Mouse (Mus musculus): ENCODE results near the gene Entpd1. TPM values are rescaled to one million over a fixed set of nuclear protein-coding genes. Genes with fewer than 3 reads are reported as not detected.

Gene Entpd1
- total RNA-seq, 2 experiments from 2014 or later, result 18.9 to 22.6 TPM

GRCm38 (mm10) chr19:40754311-40754710, 142.1 kb downstream of the Entpd1 start:
- no peak for DNase-seq (ENCODE audit: low spot score in 2 of 2)
- intact Hi-C loops (cut with DNase I), result loop anchor here (5.0 kb wide), 1 partner anchor 263 kb away; no protein-coding TSS in a partner anchor

- intact Hi-C loops (cut with DNase I), result no loop called here
Measured at GRCm38 (mm10) chr19:40760071-40760470, 147.9 kb downstream of the Entpd1 start.

GRCm38 (mm10) chr19:40762023-40762759, 150.0 kb downstream of the Entpd1 start:
- intact Hi-C loops (cut with DNase I), result no loop called here
- DNase-seq (ENCODE audit: low spot score in 2 of 2), result peak; percentile 54 to 79

More at GRCm38 (mm10) chr19:40760071-40760470, 147.9 kb downstream of the Entpd1 start:
- DNase-seq (ENCODE audit: low spot score in 2 of 2), result no peak

- intact Hi-C loops (cut with DNase I), result no loop called here
- no peak for DNase-seq (ENCODE audit: low spot score in 2 of 2)
Measured at GRCm38 (mm10) chr19:40767189-40767588, 155.0 kb downstream of the Entpd1 start.

GRCm38 (mm10) chr19:40769341-40769770, 157.2 kb downstream of the Entpd1 start:
- intact Hi-C loops (cut with DNase I), result no loop called here
- no peak for DNase-seq (ENCODE audit: low spot score in 2 of 2)

GRCm38 (mm10) chr19:40788004-40788714, 176.0 kb downstream of the Entpd1 start:
- intact Hi-C loops (cut with DNase I), result no loop called here
- DNase-seq (ENCODE audit: low spot score in 2 of 2), result no peak

- DNase-seq (ENCODE audit: low spot score in 2 of 2), result no peak
- intact Hi-C loops (cut with DNase I), result no loop called here
Measured at GRCm38 (mm10) chr19:40788715-40789084, 176.5 kb downstream of the Entpd1 start.

Other genes starting within 250 kb of the Entpd1 start
- 100 to 1,000 TPM; 124 to 140 TPM for gene Sorbs1, start 98.6 kb upstream of the Entpd1 start, total RNA-seq (2021)
- gene Aldh18a1, start 23.9 kb upstream of the Entpd1 start, total RNA-seq (2021), result 10 to 100 TPM; 23.1 to 30.4 TPM
- gene Tctn3, start 133 bp upstream of the Entpd1 start, total RNA-seq (2021), result 10 to 100 TPM; 22.4 to 24.5 TPM
- gene Cc2d2b, start 136.4 kb downstream of the Entpd1 start, total RNA-seq (2021), result under 1 TPM; 0.30 to 0.99 TPM
- 1 to 10 TPM; 7.0 to 7.6 TPM for gene Ccnj, start 218.9 kb downstream of the Entpd1 start, total RNA-seq (2021)

Data from left cerebral cortex, postnatal 25 days (tissue).